Mouse (Mus musculus): ENCODE measurements at regions not wholly inside any gene's neighbourhood (a gene's known extent, or its start where the extent isn't known, plus 50 kb on each side); places are given as distances from the start of the nearest gene placed in this dataset.

DNA sequence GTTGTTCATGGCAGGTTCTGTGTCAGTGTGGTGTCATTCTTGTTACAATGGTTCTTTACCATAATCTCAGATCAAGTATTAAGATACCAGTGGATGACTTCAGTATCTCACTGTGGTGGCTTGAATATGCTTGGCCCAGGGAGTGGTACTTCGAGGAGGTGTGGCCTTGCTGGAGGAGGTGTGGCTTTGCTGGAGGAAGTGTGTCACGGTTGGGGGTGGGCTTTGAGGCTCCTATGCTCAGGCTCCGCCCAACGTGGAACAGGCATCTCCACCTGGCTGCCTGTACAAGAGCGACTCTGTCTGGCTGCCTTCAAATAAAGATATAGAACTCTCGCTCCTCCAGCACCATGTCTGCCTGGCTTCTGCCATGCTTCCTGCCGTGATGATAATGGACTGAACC is 63.6 kb downstream of the Cd2 start:
- H3ac ChIP-seq (ENCODE audit: control insufficient read depth, insufficient read length), result no peak overlapping the region
- no peaks in the 10 kb centered on the region for H3K36me3 ChIP-seq (ENCODE audit: control insufficient read depth, insufficient read depth)
- no peak overlapping the region for H3K4me2 ChIP-seq (ENCODE audit: low read depth)
- H3K79me2 ChIP-seq (ENCODE audit: control insufficient read depth, insufficient read depth), result no peaks in the 10 kb centered on the region
- H3K27me3 ChIP-seq (ENCODE audit: control insufficient read depth, insufficient read depth, insufficient read length), result no peaks in the 10 kb centered on the region
- TF ChIP-seq E2F4 (IDR thresholded peaks at IDR 0.05; ENCODE audit: insufficient read depth), result no peak
- no peak for TF ChIP-seq CEBPB (IDR thresholded peaks at IDR 0.05; ENCODE audit: insufficient read depth, poor library complexity, severe bottlenecking)
- no peak for TF ChIP-seq SRF (IDR thresholded peaks at IDR 0.05; ENCODE audit: control insufficient read depth, insufficient read length, low read depth)
- TF ChIP-seq POLR2AphosphoS2 (IDR thresholded peaks at IDR 0.05; ENCODE audit: insufficient read length, low read depth), result no peak
- TF ChIP-seq MAX (IDR thresholded peaks at IDR 0.05; ENCODE audit: low read depth), result no peak
- TF ChIP-seq MYOD1 (IDR thresholded peaks at IDR 0.05; ENCODE audit: control insufficient read depth in 1 of 3, insufficient read length in 2 of 3, low read depth in 2 of 3), result no peak
- TF ChIP-seq POLR2A (IDR thresholded peaks at IDR 0.05; ENCODE audit: insufficient read length, low read depth), result no peak
- TF ChIP-seq TCF3 (IDR thresholded peaks at IDR 0.05; ENCODE audit: insufficient read length, low read depth), result no peak
- TF ChIP-seq REST (IDR thresholded peaks at IDR 0.05; ENCODE audit: insufficient read depth, insufficient read length), result no peak
- H3K4me3 ChIP-seq, result no peak overlapping the region

DNA sequence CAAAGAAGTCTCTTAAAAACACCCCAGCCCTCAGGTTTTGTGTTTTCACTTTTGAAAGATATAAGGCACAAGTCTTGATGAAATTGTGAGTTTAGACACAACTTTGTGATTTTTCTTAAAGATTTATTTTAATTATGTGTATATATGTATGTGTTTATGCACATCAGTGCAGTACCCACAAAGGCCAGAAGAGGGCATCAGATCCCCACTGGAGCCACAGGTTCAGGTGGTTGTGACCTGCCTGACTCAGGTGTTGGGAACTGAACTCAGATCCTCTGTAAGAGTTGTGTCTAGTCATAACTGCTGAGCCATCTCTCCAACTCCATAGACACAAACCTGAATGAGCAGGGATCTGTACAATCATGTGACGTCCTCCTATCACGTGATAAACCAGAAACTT is 67.8 kb downstream of the Cd2 start:
- H3K36me3 ChIP-seq (ENCODE audit: control insufficient read depth, insufficient read depth), result no peaks in the 10 kb centered on the region
- H3K27me3 ChIP-seq (ENCODE audit: control insufficient read depth, insufficient read depth, insufficient read length), result no peaks in the 10 kb centered on the region
- no peaks in the 10 kb centered on the region for H3K79me2 ChIP-seq (ENCODE audit: control insufficient read depth, insufficient read depth)
- TF ChIP-seq E2F4 (IDR thresholded peaks at IDR 0.05; ENCODE audit: insufficient read depth) (no peak), REST (IDR thresholded peaks at IDR 0.05; ENCODE audit: insufficient read depth, insufficient read length) (no peak), TCF3 (IDR thresholded peaks at IDR 0.05; ENCODE audit: insufficient read length, low read depth) (no peak), MAX (IDR thresholded peaks at IDR 0.05; ENCODE audit: low read depth) (no peak), CEBPB (IDR thresholded peaks at IDR 0.05; ENCODE audit: insufficient read depth, poor library complexity, severe bottlenecking) (no peak), POLR2A (IDR thresholded peaks at IDR 0.05; ENCODE audit: insufficient read length, low read depth) (no peak), USF1 (IDR thresholded peaks at IDR 0.05; ENCODE audit: low read depth) (no peak), POLR2AphosphoS2 (IDR thresholded peaks at IDR 0.05; ENCODE audit: insufficient read length, low read depth) (no peak), MYOG (IDR thresholded peaks at IDR 0.05; ENCODE audit: control insufficient read depth in 1 of 3, insufficient read depth in 1 of 3, insufficient read length in 2 of 3, low read depth in 2 of 3) (no peak), SRF (IDR thresholded peaks at IDR 0.05; ENCODE audit: control insufficient read depth, insufficient read length, low read depth) (no peak), TCF12 (IDR thresholded peaks at IDR 0.05; ENCODE audit: insufficient read depth, poor library complexity, severe bottlenecking) (no peak)
- no peak overlapping the region for H3K4me2 ChIP-seq (ENCODE audit: low read depth)
- no peak overlapping the region for H3ac ChIP-seq (ENCODE audit: control insufficient read depth, insufficient read length)
- no peak overlapping the region for H3K4me3 ChIP-seq

DNA sequence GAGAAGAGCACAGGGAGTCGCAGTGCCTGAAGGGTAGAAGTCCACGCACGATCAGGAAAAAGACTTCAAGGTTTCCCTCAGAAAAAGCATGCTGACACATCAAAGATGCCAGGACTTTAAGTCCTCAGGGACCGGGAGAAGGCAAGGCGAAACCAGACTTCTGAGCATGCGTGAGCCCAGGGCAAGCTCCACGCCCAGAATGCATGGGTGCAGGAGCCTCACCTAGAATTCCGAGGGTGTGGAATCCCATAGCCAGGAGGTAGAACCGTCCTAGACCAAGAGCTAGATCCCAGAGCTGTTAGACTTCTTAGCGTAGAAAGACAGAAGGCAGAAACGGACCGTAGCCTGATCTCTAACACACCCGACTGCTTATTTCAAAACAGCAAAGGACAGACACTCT is 71.0 kb downstream of the Cd2 start:
- TF ChIP-seq CEBPB (IDR thresholded peaks at IDR 0.05; ENCODE audit: insufficient read depth, poor library complexity, severe bottlenecking), result no peak

DNA sequence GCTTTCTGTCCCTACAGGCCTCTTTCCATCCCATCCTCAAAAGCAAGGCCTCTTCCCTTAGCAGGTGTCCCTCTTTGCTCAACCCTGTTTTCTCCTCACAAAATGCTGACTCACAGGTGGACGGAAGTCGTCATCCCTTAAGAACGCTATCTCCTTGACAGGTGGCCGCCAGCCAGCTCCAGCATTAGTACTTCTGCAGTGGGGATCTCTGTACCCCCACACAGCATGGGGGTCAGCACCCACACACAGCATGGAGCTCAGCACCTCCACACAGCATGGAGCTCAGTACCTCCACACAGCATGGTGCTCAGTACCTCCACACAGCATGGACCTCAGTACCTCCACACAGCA is 74.6 kb downstream of the Cd2 start:
- Histone ChIP-seq H3K79me2 (ENCODE audit: control insufficient read depth, insufficient read depth) (no peaks in the 10 kb centered on the region), H3K4me2 (ENCODE audit: low read depth) (no peak overlapping the region)

More for the DNA sequence above, 71.0 kb downstream of the Cd2 start:
- no peak overlapping the region for H3ac ChIP-seq (ENCODE audit: control insufficient read depth, insufficient read length)
- H3K4me2 ChIP-seq (ENCODE audit: low read depth), result no peak overlapping the region
- H3K36me3 ChIP-seq (ENCODE audit: control insufficient read depth, insufficient read depth), result no peaks in the 10 kb centered on the region
- no peaks in the 10 kb centered on the region for H3K79me2 ChIP-seq (ENCODE audit: control insufficient read depth, insufficient read depth)
- H3K4me3 ChIP-seq, result no peak overlapping the region
- no peaks in the 10 kb centered on the region for H3K27me3 ChIP-seq (ENCODE audit: control insufficient read depth, insufficient read depth, insufficient read length)

DNA sequence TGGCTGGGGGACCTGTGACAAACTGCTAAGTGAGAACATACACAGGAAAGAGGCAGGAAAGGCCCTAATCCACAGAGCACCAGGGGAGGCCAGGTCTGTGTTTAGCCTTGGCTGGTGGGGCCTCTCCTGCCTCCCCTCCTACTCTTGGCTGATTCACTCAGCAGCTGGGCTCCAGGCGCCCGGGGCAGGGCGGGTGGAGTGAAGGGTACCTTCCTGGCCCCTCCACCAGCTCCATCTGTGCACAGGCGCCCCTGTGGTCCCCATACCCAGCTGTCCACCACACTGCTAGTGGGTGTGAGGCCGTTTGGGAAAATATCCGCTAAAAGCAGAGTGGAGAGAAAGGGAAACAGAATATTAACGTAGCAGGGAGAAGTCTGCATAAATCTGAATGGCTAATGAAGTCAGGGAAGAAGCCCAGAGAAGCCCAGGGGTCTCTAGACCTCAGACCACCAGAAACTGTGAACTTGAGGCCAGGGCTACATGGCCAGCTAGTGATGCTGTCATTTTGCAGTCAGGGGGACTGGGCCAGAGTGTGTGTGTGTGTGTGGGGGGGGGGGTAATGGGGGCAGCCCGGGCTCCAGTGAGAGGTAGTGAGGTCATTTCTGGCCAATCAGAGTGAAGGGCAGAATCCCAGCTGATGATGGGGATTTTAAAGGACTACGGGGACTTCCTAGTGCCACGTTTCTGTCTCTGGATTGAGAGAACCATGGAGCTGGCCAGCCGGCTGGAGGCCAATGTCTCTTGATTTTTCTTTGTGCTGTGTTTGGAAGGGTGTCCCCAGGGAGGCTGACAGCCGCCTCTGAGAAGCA is 75.1 kb downstream of the Cd2 start:
- H3K79me2 ChIP-seq (ENCODE audit: control insufficient read depth, insufficient read depth), result no peaks in the 10 kb centered on the region
- H3K4me3 ChIP-seq, result no peak overlapping the region
- TF ChIP-seq POLR2AphosphoS2 (IDR thresholded peaks at IDR 0.05; ENCODE audit: insufficient read length, low read depth) (no peak), MAX (IDR thresholded peaks at IDR 0.05; ENCODE audit: low read depth) (no peak), CEBPB (IDR thresholded peaks at IDR 0.05; ENCODE audit: insufficient read depth, poor library complexity, severe bottlenecking) (no peak), MYOD1 (IDR thresholded peaks at IDR 0.05; ENCODE audit: control insufficient read depth in 1 of 3, insufficient read length in 2 of 3, low read depth in 2 of 3) (peak in 2 of 3 experiments; percentile 66), TCF3 (IDR thresholded peaks at IDR 0.05; ENCODE audit: insufficient read length, low read depth) (peak; percentile 8), MYOG (IDR thresholded peaks at IDR 0.05; ENCODE audit: control insufficient read depth in 1 of 3, insufficient read depth in 1 of 3, insufficient read length in 2 of 3, low read depth in 2 of 3) (peak in 2 of 3 experiments; percentile 66 to 77), TCF12 (IDR thresholded peaks at IDR 0.05; ENCODE audit: insufficient read depth, poor library complexity, severe bottlenecking) (peak; percentile 39), POLR2A (IDR thresholded peaks at IDR 0.05; ENCODE audit: insufficient read length, low read depth) (no peak), E2F4 (IDR thresholded peaks at IDR 0.05; ENCODE audit: insufficient read depth) (no peak), SRF (IDR thresholded peaks at IDR 0.05; ENCODE audit: control insufficient read depth, insufficient read length, low read depth) (no peak), USF1 (IDR thresholded peaks at IDR 0.05; ENCODE audit: low read depth) (no peak), REST (IDR thresholded peaks at IDR 0.05; ENCODE audit: insufficient read depth, insufficient read length) (no peak)
- H3K27me3 ChIP-seq (ENCODE audit: control insufficient read depth, insufficient read depth, insufficient read length), result no peaks in the 10 kb centered on the region
- H3ac ChIP-seq (ENCODE audit: control insufficient read depth, insufficient read length), result no peak overlapping the region
- peak overlapping the region; percentile 61 for H3K4me2 ChIP-seq (ENCODE audit: low read depth)
- H3K36me3 ChIP-seq (ENCODE audit: control insufficient read depth, insufficient read depth), result no peaks in the 10 kb centered on the region

More for the DNA sequence above, 74.6 kb downstream of the Cd2 start:
- Histone ChIP-seq H3ac (ENCODE audit: control insufficient read depth, insufficient read length) (no peak overlapping the region), H3K4me3 (no peak overlapping the region), H3K27me3 (ENCODE audit: control insufficient read depth, insufficient read depth, insufficient read length) (no peaks in the 10 kb centered on the region), H3K36me3 (ENCODE audit: control insufficient read depth, insufficient read depth) (no peaks in the 10 kb centered on the region)
- TF ChIP-seq TCF12 (IDR thresholded peaks at IDR 0.05; ENCODE audit: insufficient read depth, poor library complexity, severe bottlenecking) (no peak), POLR2AphosphoS2 (IDR thresholded peaks at IDR 0.05; ENCODE audit: insufficient read length, low read depth) (no peak), MAX (IDR thresholded peaks at IDR 0.05; ENCODE audit: low read depth) (no peak), TCF3 (IDR thresholded peaks at IDR 0.05; ENCODE audit: insufficient read length, low read depth) (no peak), E2F4 (IDR thresholded peaks at IDR 0.05; ENCODE audit: insufficient read depth) (no peak), MYOG (IDR thresholded peaks at IDR 0.05; ENCODE audit: control insufficient read depth in 1 of 3, insufficient read depth in 1 of 3, insufficient read length in 2 of 3, low read depth in 2 of 3) (no peak), REST (IDR thresholded peaks at IDR 0.05; ENCODE audit: insufficient read depth, insufficient read length) (no peak), POLR2A (IDR thresholded peaks at IDR 0.05; ENCODE audit: insufficient read length, low read depth) (no peak), USF1 (IDR thresholded peaks at IDR 0.05; ENCODE audit: low read depth) (no peak), MYOD1 (IDR thresholded peaks at IDR 0.05; ENCODE audit: control insufficient read depth in 1 of 3, insufficient read length in 2 of 3, low read depth in 2 of 3) (no peak)
